Mouse (Mus musculus) CH12.LX (cell line): Measurements from ENCODE around the gene Gatb. TPM values are rescaled to one million over a fixed set of nuclear protein-coding genes. Genes with fewer than 3 reads are reported as not detected.

Source experiments
- DNase-seq: peaks from one replicate; pipeline ENCODE4 v3.0.0-alpha.2; 2013; ENCODE audit errors: extremely low read depth
- H3K27ac ChIP-seq: 2 replicates; pipeline ENCODE4 v1.5.1; 2012; ENCODE audit warnings: low read depth, mild to moderate bottlenecking, control low read depth, moderate library complexity; ENCODE audit not compliant: insufficient read depth
- H3K27me3 ChIP-seq: replicated peaks from 2 replicates; pipeline ENCODE3; 2012; ENCODE audit warnings: inconsistent platforms
- H3K36me3 ChIP-seq, 2 experiments: replicated peaks in 1 of 2; 2 replicates each; pipeline versions ENCODE3 to v1.6.1; 2012; ENCODE audit warnings: inconsistent platforms in 1 of 2, low read length in 1 of 2, mild to moderate bottlenecking in 1 of 2, mixed read lengths in 1 of 2, moderate library complexity in 1 of 2; ENCODE audit not compliant: control insufficient read depth in 1 of 2, insufficient read depth in 1 of 2
- H3K4me1 ChIP-seq, 2 experiments: 2 replicates each; pipeline ENCODE4 v1.6.1; 2012; ENCODE audit warnings: inconsistent platforms in 1 of 2, moderate library complexity in 1 of 2; ENCODE audit not compliant: insufficient read depth in 2 of 2, control insufficient read depth in 1 of 2
- H3K4me2 ChIP-seq: 2 replicates; pipeline ENCODE4 v1.6.1; 2012; ENCODE audit warnings: low read depth, mild to moderate bottlenecking, control low read depth; ENCODE audit not compliant: poor library complexity, insufficient read depth, severe bottlenecking
- H3K4me3 ChIP-seq, 3 experiments: fragments of 150-350 bp in 1 of 3; sonication (generic) in 1 of 3; replicated peaks in 1 of 3; 2 replicates each; pipeline versions ENCODE3 to v1.5.1; 2011 to 2012; ENCODE audit warnings: low read depth in 2 of 3, low read length in 2 of 3, mild to moderate bottlenecking in 2 of 3, moderate library complexity in 2 of 3, control low read depth in 1 of 3, improper control_type of control experiment in 1 of 3, inconsistent platforms in 1 of 3, mixed read lengths in 1 of 3; ENCODE audit not compliant: poor library complexity in 1 of 3
- H3K79me2 ChIP-seq: replicated peaks from 2 replicates; pipeline ENCODE4 v1.6.1; 2012; ENCODE audit warnings: mild to moderate bottlenecking, moderate library complexity; ENCODE audit not compliant: control insufficient read depth, poor library complexity, insufficient read depth, severe bottlenecking; ENCODE audit errors: extremely low read depth
- H3K9ac ChIP-seq: 2 replicates; pipeline ENCODE4 v1.6.1; 2012; ENCODE audit warnings: low read depth, mild to moderate bottlenecking, control low read depth, moderate library complexity; ENCODE audit not compliant: insufficient read depth
- H3K9me3 ChIP-seq: replicated peaks from 2 replicates; pipeline ENCODE3; 2012; ENCODE audit warnings: low read length, inconsistent platforms, mixed read lengths
- BHLHE40 ChIP-seq: IDR thresholded peaks from 2 replicates; pipeline ENCODE4 v1.6.1; 2011; ENCODE audit warnings: mild to moderate bottlenecking, low read depth, low read length, improper control_type of control experiment
- CHD2 ChIP-seq: IDR thresholded peaks from 2 replicates; pipeline ENCODE4 v1.6.1; 2011; ENCODE audit warnings: low read length, improper control_type of control experiment
- ELF1 ChIP-seq: IDR thresholded peaks from 2 replicates; pipeline ENCODE4 v1.6.1; 2014; ENCODE audit warnings: low read depth, mild to moderate bottlenecking, inconsistent platforms, low read length, improper control_type of control experiment
- IRF4 ChIP-seq: IDR thresholded peaks from 2 replicates; pipeline ENCODE4 v1.6.1; 2014; ENCODE audit warnings: low read depth, mild to moderate bottlenecking, inconsistent platforms, low read length, improper control_type of control experiment
- JUN ChIP-seq: IDR thresholded peaks from 2 replicates; pipeline ENCODE4 v1.6.1; 2011; ENCODE audit warnings: low read depth, mild to moderate bottlenecking, low read length, improper control_type of control experiment, moderate library complexity; ENCODE audit not compliant: insufficient read depth
- JUND ChIP-seq: conservative IDR thresholded peaks from 2 replicates; pipeline ENCODE4 v1.6.1; 2011; ENCODE audit warnings: low read depth, low read length, improper control_type of control experiment
- KAT2A ChIP-seq: IDR thresholded peaks from 2 replicates; pipeline ENCODE4 v1.6.1; 2012; ENCODE audit warnings: low read length, improper control_type of control experiment, inconsistent platforms; ENCODE audit not compliant: insufficient replicate concordance
- MAZ ChIP-seq: IDR thresholded peaks from 2 replicates; pipeline ENCODE4 v1.6.1; 2012; ENCODE audit warnings: low read depth, mild to moderate bottlenecking, inconsistent platforms, low read length, improper control_type of control experiment, moderate library complexity
- MEF2A ChIP-seq: IDR thresholded peaks from 2 replicates; pipeline ENCODE4 v1.6.1; 2014; ENCODE audit warnings: low read depth, mild to moderate bottlenecking, inconsistent platforms, low read length, improper control_type of control experiment, borderline replicate concordance
- NELFE ChIP-seq: IDR thresholded peaks from 2 replicates; pipeline ENCODE4 v1.6.1; 2011; ENCODE audit warnings: low read depth, low read length, improper control_type of control experiment
- PAX5 ChIP-seq: IDR thresholded peaks from 2 replicates; pipeline ENCODE4 v1.6.1; 2012; ENCODE audit warnings: low read length, inconsistent platforms, mixed read lengths
- POLR2A ChIP-seq: IDR thresholded peaks from 2 replicates; pipeline ENCODE4 v1.6.1; 2011; ENCODE audit warnings: low read depth, mild to moderate bottlenecking, improper control_type of control experiment, low read length
- POLR2AphosphoS2 ChIP-seq: IDR thresholded peaks from 2 replicates; pipeline ENCODE4 v1.6.1; 2011; ENCODE audit warnings: low read depth, low read length, improper control_type of control experiment
- USF1 ChIP-seq: IDR thresholded peaks from 2 replicates; pipeline ENCODE4 v1.6.1; 2014; ENCODE audit warnings: low read depth, mild to moderate bottlenecking, inconsistent platforms, low read length, improper control_type of control experiment
- ZKSCAN1 ChIP-seq: IDR thresholded peaks from 2 replicates; pipeline ENCODE4 v1.6.1; 2012; ENCODE audit warnings: low read depth, inconsistent platforms, low read length, improper control_type of control experiment, borderline replicate concordance
- ZNF384 ChIP-seq: IDR thresholded peaks from 2 replicates; pipeline ENCODE4 v1.6.1; 2012; ENCODE audit warnings: low read depth, low read length, improper control_type of control experiment, inconsistent platforms
- dilution Hi-C: fragments of 300-500 bp; cut with MboI; formaldehyde crosslinking; loops from 2 replicates; pipeline ENCODE4 v1.14.3; 2020; ENCODE audit warnings: low sequenced_read_pairs; ENCODE audit not compliant: extremely low pct_unique_long_range_greater_than_20kb, extremely low pct_ligation_motif_present
- in situ Hi-C: fragments of 300-500 bp; cut with MboI; formaldehyde crosslinking; loops from 3 replicates; pipeline ENCODE4 v1.14.3; 2019; ENCODE audit warnings: low sequenced_read_pairs, low pct_ligation_motif_present, low pct_unique_long_range_greater_than_20kb, mixed read lengths
- polyA plus RNA-seq: library from polyadenylated mRNA; unstranded; fragments of >175 nt; gene quantifications from 2 replicates; pipeline ENCODE4 v1.2.1, GENCODE M21; 2012; ENCODE audit warnings: low read depth; ENCODE audit not compliant: insufficient read length
- total RNA-seq, 2 experiments: library from RNA; depleted of rRNA; stranded (reverse); fragments of 300-350 nt in 1 of 2; fragments of >200 nt in 1 of 2; gene quantifications; 2 replicates each; pipeline ENCODE4 v1.2.3; 2012 to 2014

Gene Gatb
- total and polyA plus RNA-seq, 3 experiments = 27.4 to 39.8 (median 31.9) TPM

DNA sequence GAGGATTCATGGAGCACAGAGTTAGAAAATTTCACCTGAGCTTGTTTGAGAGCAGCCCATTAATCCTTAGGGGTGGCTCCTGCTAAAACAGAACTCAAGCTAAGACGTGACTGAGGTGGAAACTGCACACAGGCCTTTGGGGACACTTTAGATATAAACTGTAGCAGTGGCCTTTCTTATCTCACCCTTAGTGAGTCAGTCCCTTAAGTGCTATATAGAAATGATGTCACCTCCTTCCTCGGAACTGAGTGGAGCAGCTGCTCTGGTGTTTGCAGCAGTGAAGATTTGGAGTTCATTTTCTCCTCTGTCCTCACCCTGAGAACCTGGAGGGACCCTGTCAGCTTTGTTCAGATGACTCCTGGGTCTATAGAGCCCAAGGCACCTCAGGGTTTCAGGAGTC is 14.8 kb downstream of the Gatb start:
- no peaks in the 10 kb centered on the region for H3K27me3 ChIP-seq
- H3K36me3 ChIP-seq = peaks cover 18 to 64% of the 10 kb centered on the region in 2 experiments
- H3K27ac ChIP-seq = no peak overlapping the region
- no peak overlapping the region for H3K4me2 ChIP-seq
- no peaks in the 10 kb centered on the region for H3K4me1 ChIP-seq
- H3K9me3 ChIP-seq = no peaks in the 10 kb centered on the region
- no peaks in the 10 kb centered on the region; the same call in 1 of the 2 replicates for H3K79me2 ChIP-seq
- in situ Hi-C loops = no loop called here
- no peak overlapping the region for H3K9ac ChIP-seq
- DNase-seq = no peak
- no peak overlapping the region for H3K4me3 ChIP-seq
- TF ChIP-seq IRF4 (no peak), ZNF384 (no peak), JUND (no peak), ELF1 (no peak), KAT2A (no peak), MAZ (no peak), MEF2A (no peak), BHLHE40 (no peak), ZKSCAN1 (no peak), JUN (no peak), CHD2 (no peak)
- dilution Hi-C loops = no loop called here

GRCm38 (mm10) chr3:85590090-85590754 is 16.3 kb downstream of the Gatb start:
- H3K36me3 ChIP-seq = peaks cover 12 to 63% of the 10 kb centered on the region in 2 experiments
- no peaks in the 10 kb centered on the region for H3K4me1 ChIP-seq
- in situ Hi-C loops = no loop called here
- no peak overlapping the region for H3K9ac ChIP-seq
- H3K9me3 ChIP-seq = no peaks in the 10 kb centered on the region
- TF ChIP-seq JUN = no peak
- no peak for TF ChIP-seq NELFE
- TF ChIP-seq POLR2A = no peak
- no peak for TF ChIP-seq POLR2AphosphoS2
- no peak for TF ChIP-seq CHD2
- no peak for TF ChIP-seq PAX5
- no peak for TF ChIP-seq USF1
- TF ChIP-seq, all 38 proteins: peak for 0
- no peak for DNase-seq
- no peaks in the 10 kb centered on the region for H3K27me3 ChIP-seq
- H3K27ac ChIP-seq = no peak overlapping the region
- H3K4me2 ChIP-seq = no peak overlapping the region
- dilution Hi-C loops = no loop called here
- H3K4me3 ChIP-seq = no peak overlapping the region
- H3K79me2 ChIP-seq = no peaks in the 10 kb centered on the region; the same call in 1 of the 2 replicates
